Mouse (Mus musculus) stomach, embryonic 14.5 days (tissue): ENCODE data around the gene Zfp719. TPM values are rescaled to one million over a fixed set of nuclear protein-coding genes. Genes with fewer than 3 reads are reported as not detected.

ENCODE experiments used
- polyA plus RNA-seq: library from polyadenylated mRNA; unstranded; fragments of >200 nt; fragmentation: Nextera tagmentation; extraction: Ambion mirVana; gene quantifications from 2 replicates; pipeline ENCODE4 v1.2.1, GENCODE M21; 2014

Gene Zfp719
- polyA plus RNA-seq, 1 experiment from 2014 or later = 14.8 TPM

Other genes starting within 250 kb of the Zfp719 start
- 0.25 TPM in 1 of 2 replicates, not detected in the other for gene Siglecf, start 228.3 kb upstream of the Zfp719 start, polyA plus RNA-seq
- 0.15 and 0.19 TPM in 2 replicates for gene Siglecg, start 171.4 kb upstream of the Zfp719 start, polyA plus RNA-seq
- not detected in 2 replicates for gene Lim2, start 151.9 kb upstream of the Zfp719 start, polyA plus RNA-seq
- 0.39 and 1.4 TPM in 2 replicates for gene Nkg7, start 142.5 kb upstream of the Zfp719 start, polyA plus RNA-seq
- gene Cldnd2, start 138.8 kb upstream of the Zfp719 start, polyA plus RNA-seq = not detected in 2 replicates
- gene Etfb, start 135.5 kb upstream of the Zfp719 start, polyA plus RNA-seq = 290 and 313 TPM in 2 replicates
- 0.30 and 0.46 TPM in 2 replicates for gene Gm45233, start 135.5 kb upstream of the Zfp719 start, polyA plus RNA-seq
- 3.0 and 6.1 TPM in 2 replicates for gene Vsig10l, start 116.5 kb upstream of the Zfp719 start, polyA plus RNA-seq
- 0.75 and 0.91 TPM in 2 replicates for gene Iglon5, start 89.5 kb upstream of the Zfp719 start, polyA plus RNA-seq
- not detected in 2 replicates for gene 4931406B18Rik, start 73.7 kb upstream of the Zfp719 start, polyA plus RNA-seq
- 1.9 and 4.3 TPM in 2 replicates for gene Cd33, start 35.2 kb upstream of the Zfp719 start, polyA plus RNA-seq
- gene Zfp658, start 17.4 kb upstream of the Zfp719 start, polyA plus RNA-seq = 3.2 and 5.0 TPM in 2 replicates
- gene Zfp819, start 27.6 kb downstream of the Zfp719 start, polyA plus RNA-seq = 0.23 and 0.36 TPM in 2 replicates
- gene Ceacam18, start 55.1 kb downstream of the Zfp719 start, polyA plus RNA-seq = 0.17 TPM in 1 of 2 replicates, not detected in the other
- gene Siglece, start 80.6 kb downstream of the Zfp719 start, polyA plus RNA-seq = 0.80 and 0.95 TPM in 2 replicates
- gene Ctu1, start 92.4 kb downstream of the Zfp719 start, polyA plus RNA-seq = 11.0 TPM in 2 replicates
- gene Klk14, start 110.8 kb downstream of the Zfp719 start, polyA plus RNA-seq = 0.32 TPM in 1 of 2 replicates, not detected in the other
- 1.6 and 1.8 TPM in 2 replicates for gene Klk13, start 133.0 kb downstream of the Zfp719 start, polyA plus RNA-seq
- gene Klk12, start 189.3 kb downstream of the Zfp719 start, polyA plus RNA-seq = 0.27 TPM in 1 of 2 replicates, not detected in the other
- 2.6 TPM in 2 replicates for gene Klk11, start 195.0 kb downstream of the Zfp719 start, polyA plus RNA-seq
- gene Klk10, start 201.4 kb downstream of the Zfp719 start, polyA plus RNA-seq = 3.1 and 3.5 TPM in 2 replicates
- 0.17 TPM in 1 of 2 replicates, not detected in the other for gene Klk9, start 212.3 kb downstream of the Zfp719 start, polyA plus RNA-seq
- gene Klk8, start 218.0 kb downstream of the Zfp719 start, polyA plus RNA-seq = 28.5 and 39.0 TPM in 2 replicates
- gene Klk7, start 231.7 kb downstream of the Zfp719 start, polyA plus RNA-seq = not detected in 2 replicates
- gene Klk6, start 244.9 kb downstream of the Zfp719 start, polyA plus RNA-seq = not detected in 2 replicates